Mouse (Mus musculus): Measurements from ENCODE around the gene Hoga1.

The Hoga1 gene

GRCm38 (mm10) chr19:42021681-42022541 is 23.5 kb upstream of the Hoga1 start:
- DNase-seq (ENCODE audit: low spot score): no peak

- DNase-seq (ENCODE audit: low spot score): no peak
Observed at GRCm38 (mm10) chr19:42022542-42022848, 22.9 kb upstream of the Hoga1 start.

- DNase-seq (ENCODE audit: low spot score): peak; percentile 65
Observed at GRCm38 (mm10) chr19:42026158-42026557, 19.3 kb upstream of the Hoga1 start.

GRCm38 (mm10) chr19:42031112-42031511 is 14.3 kb upstream of the Hoga1 start:
- DNase-seq (ENCODE audit: low spot score): no peak

- DNase-seq (ENCODE audit: low spot score): no peak
Observed at GRCm38 (mm10) chr19:42033611-42034010, 11.8 kb upstream of the Hoga1 start.

GRCm38 (mm10) chr19:42034146-42034775 is 11.1 kb upstream of the Hoga1 start:
- no peak for DNase-seq (ENCODE audit: low spot score)

- no peak for DNase-seq (ENCODE audit: low spot score)
Observed at GRCm38 (mm10) chr19:42034881-42035455, 10.4 kb upstream of the Hoga1 start.

GRCm38 (mm10) chr19:42035456-42036248 is 9.8 kb upstream of the Hoga1 start, which contains the start of gene Ankrd2:
Ankrd2 (plus strand) TSS chr19:42036000.
- DNase-seq (ENCODE audit: low spot score): peak; percentile 74

GRCm38 (mm10) chr19:42036357-42036756 is 9.1 kb upstream of the Hoga1 start:
- DNase-seq (ENCODE audit: low spot score): no peak

GRCm38 (mm10) chr19:42037167-42037702 is 8.2 kb upstream of the Hoga1 start:
- no peak for DNase-seq (ENCODE audit: low spot score)

- DNase-seq (ENCODE audit: low spot score): no peak
Observed at GRCm38 (mm10) chr19:42038310-42038709, 7.1 kb upstream of the Hoga1 start.

- no peak for DNase-seq (ENCODE audit: low spot score)
Observed at GRCm38 (mm10) chr19:42043988-42044387, 1.4 kb upstream of the Hoga1 start.

GRCm38 (mm10) chr19:42050251-42050650 is 4.8 kb downstream of the Hoga1 start:
- DNase-seq (ENCODE audit: low spot score): no peak

- no peak for DNase-seq (ENCODE audit: low spot score)
Observed at GRCm38 (mm10) chr19:42051351-42051750, 5.9 kb downstream of the Hoga1 start.

GRCm38 (mm10) chr19:42051948-42052347 is 6.5 kb downstream of the Hoga1 start, which contains the start of gene 4933411K16Rik:
4933411K16Rik (plus strand) TSS chr19:42052248.
- no peak for DNase-seq (ENCODE audit: low spot score)

GRCm38 (mm10) chr19:42054255-42054654 is 8.8 kb downstream of the Hoga1 start:
- DNase-seq (ENCODE audit: low spot score): no peak

- DNase-seq (ENCODE audit: low spot score): no peak
Observed at GRCm38 (mm10) chr19:42055881-42056280, 10.5 kb downstream of the Hoga1 start.

GRCm38 (mm10) chr19:42056719-42057409 is 11.5 kb downstream of the Hoga1 start:
- DNase-seq (ENCODE audit: low spot score): no peak

- no peak for DNase-seq (ENCODE audit: low spot score)
Observed at GRCm38 (mm10) chr19:42058426-42058825, 13.0 kb downstream of the Hoga1 start.

- no peak for DNase-seq (ENCODE audit: low spot score)
Observed at GRCm38 (mm10) chr19:42061443-42061842, 16.0 kb downstream of the Hoga1 start.
